Mouse (Mus musculus) embryonic fibroblast, embryonic 13.5 days (primary cell): ENCODE measurements around the gene Lrrc61. TPM values are rescaled to one million over a fixed set of nuclear protein-coding genes. Genes with fewer than 3 reads are reported as not detected.
A peak's percentile ranks its signal among the peaks of the same experiment; 100 is the strongest.

ENCODE experiments used
- H3K27ac ChIP-seq: 2 replicates; pipeline ENCODE4 v1.5.1; 2012; ENCODE audit warnings: low read length, control low read depth, inconsistent platforms; ENCODE audit not compliant: insufficient read depth
- H3K4me1 ChIP-seq: 2 replicates; pipeline ENCODE4 v1.6.1; 2011; ENCODE audit warnings: low read length; ENCODE audit not compliant: control insufficient read depth, insufficient read depth
- H3K4me3 ChIP-seq: 2 replicates; pipeline ENCODE4 v1.5.1; 2011; ENCODE audit warnings: mild to moderate bottlenecking, control low read depth, low read length; ENCODE audit not compliant: insufficient read depth
- CTCF ChIP-seq: IDR thresholded peaks from 2 replicates; pipeline ENCODE4 v1.5.1; 2011; ENCODE audit warnings: mild to moderate bottlenecking, control low read depth, low read length, moderate library complexity, borderline replicate concordance; ENCODE audit not compliant: insufficient read depth
- POLR2A ChIP-seq: IDR thresholded peaks from 2 replicates; pipeline ENCODE4 v1.6.1; 2011; ENCODE audit warnings: low read depth, mild to moderate bottlenecking, control low read depth, low read length, moderate library complexity
- polyA plus RNA-seq: library from polyadenylated mRNA; stranded (reverse); fragments of >200 nt; gene quantifications from 2 replicates; pipeline ENCODE4 v1.2.4, GENCODE M21; 2011; ENCODE audit warnings: low read depth; ENCODE audit not compliant: missing spikeins, insufficient read length

Lrrc61 gene
- polyA plus RNA-seq, 1 experiment = 9.2 TPM

DNA sequence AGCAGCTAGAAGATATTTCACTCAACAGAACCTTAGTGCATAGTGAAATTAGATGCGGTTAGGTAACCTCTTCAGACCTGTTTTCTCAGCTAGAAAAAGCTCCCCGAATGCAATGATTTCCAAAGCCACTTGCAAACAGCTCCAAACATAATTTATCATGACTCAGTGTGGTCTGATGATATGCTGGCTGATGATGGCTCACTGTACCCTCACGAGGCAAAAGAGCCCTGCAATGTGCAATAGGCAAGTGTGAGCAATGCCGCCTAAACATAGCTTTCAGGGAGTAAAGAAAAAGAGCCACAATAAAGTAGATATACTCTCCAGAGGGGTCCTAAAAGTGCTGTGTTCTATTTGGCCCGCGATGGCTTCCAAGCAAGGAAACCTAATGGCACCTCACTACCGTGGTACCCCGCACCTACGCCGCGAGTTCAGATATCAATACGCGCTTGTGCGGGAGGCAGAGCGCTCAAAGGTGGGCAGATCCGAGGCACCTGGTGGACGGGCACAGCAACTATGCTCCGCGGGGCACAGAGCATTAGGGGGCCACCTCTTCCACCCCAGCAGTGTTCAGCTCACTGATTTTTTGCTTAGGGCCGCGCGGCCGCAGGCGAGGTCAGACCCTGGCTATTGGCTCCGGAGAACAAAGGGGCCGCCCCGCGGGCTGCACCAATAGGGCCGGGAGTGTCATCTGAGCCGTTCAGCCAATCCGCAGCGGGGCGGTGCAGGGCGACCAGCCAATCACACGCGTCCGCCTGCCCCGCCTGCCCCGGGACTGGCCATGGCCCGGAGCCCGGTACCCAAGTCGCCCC lies 46.9 kb downstream of the Lrrc61 start, which contains the start of gene Zfp775:
Gene Zfp775 (plus strand): TSS at position 793 of the 809 bp plus-strand sequence.
- peaks cover 8% of the 10 kb centered on the region for H3K4me1 ChIP-seq
- TF ChIP-seq POLR2A (peak; percentile 71), CTCF (no peak)

GRCm38 (mm10) chr6:48602080-48602741 lies 47.6 kb downstream of the Lrrc61 start:
- H3K4me3 ChIP-seq = peak overlapping the region; percentile 59
- TF ChIP-seq CTCF (no peak), POLR2A (peak; percentile 39)

More for the DNA sequence above, 46.9 kb downstream of the Lrrc61 start, which contains the start of gene Zfp775:
- Histone ChIP-seq H3K4me3 (peak within 1 kb of the TSS; percentile 59), H3K27ac (peak within 1 kb of the TSS; percentile 71)

DNA sequence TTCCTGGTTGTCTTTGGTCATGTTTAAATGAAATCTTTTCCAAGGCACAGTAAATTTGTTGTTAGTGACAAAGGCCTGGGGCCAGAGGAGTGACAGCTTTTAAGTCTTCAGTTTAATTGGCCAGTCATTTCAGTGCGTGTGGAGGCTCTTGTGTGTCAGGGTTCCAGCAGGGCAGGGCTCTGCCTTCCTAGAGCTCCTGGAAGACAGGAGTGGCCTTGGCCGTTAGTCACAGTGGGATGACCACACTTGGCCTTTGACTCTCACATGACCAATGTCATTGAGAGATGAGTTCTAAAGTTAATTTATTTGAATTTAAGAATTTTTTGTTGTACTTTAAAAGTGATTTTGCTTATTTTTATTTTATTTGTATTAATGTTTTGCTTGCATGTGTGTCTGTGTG lies 53.5 kb downstream of the Lrrc61 start:
- no peaks in the 10 kb centered on the region for H3K4me1 ChIP-seq
- no peak overlapping the region for H3K27ac ChIP-seq
- H3K4me3 ChIP-seq = no peak overlapping the region
- TF ChIP-seq POLR2A (no peak), CTCF (no peak)

More at GRCm38 (mm10) chr6:48602080-48602741, 47.6 kb downstream of the Lrrc61 start:
- peaks cover 8% of the 10 kb centered on the region for H3K4me1 ChIP-seq
- peak overlapping the region; percentile 43 for H3K27ac ChIP-seq

GRCm38 (mm10) chr6:48609512-48609911 lies 54.9 kb downstream of the Lrrc61 start:
- Histone ChIP-seq H3K4me1 (no peaks in the 10 kb centered on the region), H3K4me3 (no peak overlapping the region), H3K27ac (no peak overlapping the region)
- TF ChIP-seq CTCF = no peak
- no peak for TF ChIP-seq POLR2A

- Histone ChIP-seq H3K27ac (no peak overlapping the region), H3K4me3 (no peak overlapping the region), H3K4me1 (no peaks in the 10 kb centered on the region)
- TF ChIP-seq POLR2A = no peak
- TF ChIP-seq CTCF = no peak
Measured at GRCm38 (mm10) chr6:48610657-48611056, 56.1 kb downstream of the Lrrc61 start.

DNA sequence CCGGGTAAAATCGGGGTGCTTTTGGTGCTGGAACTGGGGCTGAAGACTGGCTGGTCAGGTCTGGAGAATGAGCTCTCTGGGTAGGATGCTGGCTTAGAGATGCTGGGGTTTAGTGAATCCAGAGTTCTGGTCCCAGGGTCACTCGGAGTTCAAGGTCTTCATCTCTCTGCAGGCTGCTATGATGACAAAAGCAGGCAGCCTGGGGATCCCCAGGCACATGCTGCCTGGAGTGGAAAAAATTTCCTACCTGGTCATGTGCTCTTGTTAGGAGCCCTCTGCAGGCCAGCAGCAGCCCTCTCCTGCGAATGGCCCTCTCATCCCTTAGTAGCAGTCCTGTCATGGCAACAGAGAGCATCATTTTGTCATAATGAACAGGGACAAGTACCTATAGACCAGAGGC lies 58.9 kb downstream of the Lrrc61 start:
- H3K4me1 ChIP-seq = no peaks in the 10 kb centered on the region
- H3K27ac ChIP-seq = no peak overlapping the region
- TF ChIP-seq POLR2A (no peak), CTCF (no peak)
- H3K4me3 ChIP-seq = no peak overlapping the region

DNA sequence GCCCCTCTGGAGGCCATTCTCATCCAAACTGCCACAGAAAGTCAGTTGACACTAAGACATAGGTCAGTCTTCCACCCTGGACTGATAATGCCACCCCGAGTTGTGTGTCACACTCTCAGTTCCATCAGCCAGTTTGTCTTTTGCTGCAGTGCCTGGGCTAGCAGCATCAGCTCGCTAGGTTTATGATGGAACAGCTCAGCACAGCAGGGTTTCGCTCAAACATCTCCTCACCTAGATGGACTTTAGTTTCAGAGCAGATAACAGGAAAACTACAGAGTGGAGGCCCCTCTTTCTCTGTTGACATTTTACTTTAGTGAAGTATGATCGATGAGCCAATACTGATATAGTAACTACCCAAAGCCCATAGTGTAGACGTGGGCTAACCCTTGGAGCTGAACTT lies 60.2 kb downstream of the Lrrc61 start:
- no peak for TF ChIP-seq POLR2A
- H3K27ac ChIP-seq = no peak overlapping the region
- no peak overlapping the region for H3K4me3 ChIP-seq
- H3K4me1 ChIP-seq = no peaks in the 10 kb centered on the region

DNA sequence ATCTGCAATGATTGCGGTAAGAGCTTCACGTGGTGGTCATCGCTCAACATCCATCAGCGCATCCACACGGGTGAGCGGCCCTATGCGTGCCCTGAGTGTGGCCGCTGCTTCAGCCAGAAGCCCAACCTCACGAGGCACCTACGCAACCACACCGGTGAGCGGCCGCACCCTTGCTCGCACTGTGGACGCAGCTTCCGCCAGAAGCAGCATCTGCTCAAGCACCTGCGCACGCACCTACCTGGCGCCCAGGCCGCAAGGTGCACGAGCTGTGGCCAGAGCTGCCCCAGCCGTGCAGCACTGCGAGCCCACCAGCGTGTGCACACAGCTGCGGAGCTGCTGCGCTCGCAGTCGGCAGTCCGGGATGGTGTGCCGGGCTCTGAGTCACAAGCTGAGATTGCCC lies 65.4 kb downstream of the Lrrc61 start:
- TF ChIP-seq CTCF (no peak), POLR2A (no peak)
- no peak overlapping the region for H3K4me3 ChIP-seq
- H3K27ac ChIP-seq = no peak overlapping the region
- no peaks in the 10 kb centered on the region for H3K4me1 ChIP-seq

Other genes starting within 250 kb of the Lrrc61 start
- gene Krba1, start 159.2 kb upstream of the Lrrc61 start, polyA plus RNA-seq = 10.8 and 15.6 TPM in 2 replicates
- gene Zfp467, start 109.0 kb upstream of the Lrrc61 start, polyA plus RNA-seq = 10.6 and 14.7 TPM in 2 replicates
- 0.08 and 0.21 TPM in 2 replicates for gene Sspo, start 106.6 kb upstream of the Lrrc61 start, polyA plus RNA-seq
- 13.9 and 18.2 TPM in 2 replicates for gene Atp6v0e2, start 17.2 kb upstream of the Lrrc61 start, polyA plus RNA-seq
- 2.1 and 2.3 TPM in 2 replicates for gene Rarres2, start 18.0 kb downstream of the Lrrc61 start, polyA plus RNA-seq
- gene Gm45021, start 34.8 kb downstream of the Lrrc61 start, polyA plus RNA-seq = not detected in 2 replicates
- gene Repin1, start 39.1 kb downstream of the Lrrc61 start, polyA plus RNA-seq = 16.3 and 19.0 TPM in 2 replicates
- not detected in 2 replicates for gene Gm44965, start 39.1 kb downstream of the Lrrc61 start, polyA plus RNA-seq
- 2.2 and 2.7 TPM in 2 replicates for gene Zfp775, start 47.3 kb downstream of the Lrrc61 start, polyA plus RNA-seq
- 0.84 and 1.6 TPM in 2 replicates for gene AI854703, start 72.0 kb downstream of the Lrrc61 start, polyA plus RNA-seq
- not detected in 2 replicates for gene Gimap8, start 92.4 kb downstream of the Lrrc61 start, polyA plus RNA-seq
- gene Gimap9, start 121.3 kb downstream of the Lrrc61 start, polyA plus RNA-seq = 1.5 and 1.7 TPM in 2 replicates
- gene Gimap4, start 129.8 kb downstream of the Lrrc61 start, polyA plus RNA-seq = not detected in 2 replicates
- 0.72 and 0.88 TPM in 2 replicates for gene Gimap6, start 153.4 kb downstream of the Lrrc61 start, polyA plus RNA-seq
- gene Gm28053, start 163.8 kb downstream of the Lrrc61 start, polyA plus RNA-seq = not detected in 2 replicates
- not detected in 2 replicates for gene Gimap7, start 163.8 kb downstream of the Lrrc61 start, polyA plus RNA-seq
- gene Gimap1, start 184.3 kb downstream of the Lrrc61 start, polyA plus RNA-seq = not detected in 2 replicates
- gene Gimap5, start 191.4 kb downstream of the Lrrc61 start, polyA plus RNA-seq = not detected in 2 replicates
- gene Gimap3, start 216.1 kb downstream of the Lrrc61 start, polyA plus RNA-seq = not detected in 2 replicates